Mouse (Mus musculus) layer of hippocampus, adult 6 months (tissue): ENCODE measurements around the gene Hdac2. TPM values are rescaled to one million over a fixed set of nuclear protein-coding genes. Genes with fewer than 3 reads are reported as not detected.

Experiments used
- long read RNA-seq, 2 experiments: library from polyadenylated mRNA; unstranded; transcript quantifications; one replicate each; pipeline ENCODE4 v2.0.0; 2019 to 2020
- polyA plus RNA-seq: library from polyadenylated mRNA; unstranded; fragments of <200 nt; fragmentation: Nextera tagmentation; gene quantifications from 2 replicates; pipeline ENCODE4 v1.2.3, GENCODE M21; 2021

Gene Hdac2
- polyA plus RNA-seq: 38.3 and 39.7 TPM in 2 replicates
- long read RNA-seq, experiment 1, transcript Hdac2-201 (14 exons, 2,005 nt): major isoform, 46 of 85 reads
- long read RNA-seq, experiment 1, partial matches to known transcripts: 30 of 85 reads
- long read RNA-seq, experiment 1, other reads (novel, unspliced or antisense): 8 of 85 reads
- long read RNA-seq, experiment 2, transcript Hdac2-201 (14 exons, 2,005 nt): major isoform, 441 of 470 reads
- long read RNA-seq, experiment 2, partial matches to known transcripts: 10 of 470 reads
- long read RNA-seq, experiment 2, other reads (novel, unspliced or antisense): 19 of 470 reads

GRCm38 (mm10) chr10:36974086-36974675 lies at the start of gene Hdac2:
TSS of gene Hdac2 (plus strand) at chr10:36974544.

Other genes starting within 250 kb of the Hdac2 start
- 15.1 and 17.7 TPM in 2 replicates for gene Marcks, start 164.4 kb downstream of the Hdac2 start, polyA plus RNA-seq